Mouse (Mus musculus): ENCODE measurements around the gene Vps18. TPM values are rescaled to one million over a fixed set of nuclear protein-coding genes. Genes with fewer than 3 reads are reported as not detected.

The Vps18 gene
- total and polyA plus RNA-seq, 2 experiments from 2014 or later: 20.5 to 34.0 TPM

DNA sequence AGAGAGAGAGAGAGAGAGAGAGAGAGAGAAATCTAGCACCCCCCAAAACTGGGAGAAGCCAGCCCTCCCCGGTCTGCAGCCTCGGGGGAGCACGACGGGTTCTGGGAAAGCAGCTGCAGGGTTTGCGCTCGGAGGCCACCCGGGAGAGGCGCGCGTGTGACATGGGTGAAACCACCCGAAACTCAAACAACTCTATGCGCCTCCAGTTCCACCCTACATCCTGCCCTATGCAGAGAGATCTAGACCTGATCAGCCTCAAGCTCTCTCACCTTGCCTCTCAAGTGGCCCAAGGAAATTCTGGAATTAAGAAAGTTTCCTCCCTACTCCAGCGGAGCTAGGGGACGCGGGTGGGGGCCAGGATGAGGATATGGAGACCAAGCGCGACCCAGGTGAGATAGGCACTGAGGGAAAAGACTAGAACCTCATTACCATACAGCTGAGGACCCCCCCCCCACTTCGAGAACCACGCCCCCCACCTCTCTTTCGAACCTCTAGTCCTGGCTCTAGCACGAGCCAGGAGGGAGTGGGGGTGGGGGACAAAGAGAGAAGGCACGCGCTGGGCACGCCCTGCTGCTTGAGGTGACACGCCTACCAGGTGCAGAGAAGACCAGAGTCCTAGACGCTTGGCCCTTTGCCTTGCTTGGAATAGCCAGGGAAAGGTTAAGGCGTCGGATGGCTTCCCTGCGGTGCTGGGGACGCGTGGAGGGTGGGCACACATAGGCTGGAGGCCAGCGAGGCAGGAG, 36.2 kb downstream of the Vps18 start:
- Histone ChIP-seq H3K4me1 (ENCODE audit: insufficient read depth, low read length) (peaks cover 32% of the 10 kb centered on the region), H3K4me3 (ENCODE audit: low read length) (peak overlapping the region; percentile 55), H3K4me2 (ENCODE audit: low read depth, low read length) (peak overlapping the region; percentile 98), H3K36me3 (ENCODE audit: insufficient read depth, low read length) (no peaks in the 10 kb centered on the region), H3K9ac (replicated peaks; ENCODE audit: low read length) (no peak overlapping the region), H3K27me3 (ENCODE audit: insufficient read depth, low read length) (peaks cover 44% of the 10 kb centered on the region), H3K9me3 (ENCODE audit: low read length) (no peaks in the 10 kb centered on the region), H3K27ac (no peak overlapping the region)
- 1% methylated on average over 32 of the region's 32 CpGs for WGBS
- ATAC-seq (no peak), DNase-seq (ENCODE audit: low spot score) (no peak)
- no peak for TF ChIP-seq CTCF (IDR thresholded peaks at IDR 0.05; ENCODE audit: low read depth)

DNA sequence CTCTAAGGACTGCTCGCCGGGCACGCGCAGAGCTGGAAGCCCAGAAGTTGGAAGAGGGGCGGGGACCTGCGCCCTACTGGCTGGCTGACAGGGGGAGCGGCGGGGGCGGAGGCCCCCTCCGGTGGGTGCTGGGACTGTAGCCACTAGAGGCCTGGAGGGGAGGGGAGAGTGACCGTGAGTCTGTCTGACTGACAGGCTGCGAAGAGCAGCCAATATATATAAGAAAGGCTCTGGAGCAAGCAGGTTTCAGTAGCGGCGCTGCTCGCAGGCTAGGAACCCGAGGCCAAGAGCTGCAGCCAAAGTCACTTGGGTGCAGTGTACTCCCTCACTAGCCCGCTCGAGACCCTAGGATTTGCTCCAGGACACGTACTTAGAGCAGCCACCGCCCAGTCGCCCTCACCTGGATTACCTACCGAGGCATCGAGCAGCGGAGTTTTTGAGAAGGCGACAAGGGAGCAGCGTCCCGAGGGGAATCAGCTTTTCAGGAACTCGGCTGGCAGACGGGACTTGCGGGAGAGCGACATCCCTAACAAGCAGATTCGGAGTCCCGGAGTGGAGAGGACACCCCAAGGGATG, 37.1 kb downstream of the Vps18 start, which contains the start of gene Dll4:
Gene Dll4 (plus strand): TSS at position 217 of the 576 bp plus-strand sequence.
- ATAC-seq (no peak), DNase-seq (ENCODE audit: low spot score) (peak; percentile 47)
- Histone ChIP-seq H3K36me3 (ENCODE audit: insufficient read depth, low read length) (no peaks in the 10 kb centered on the region), H3K9ac (replicated peaks; ENCODE audit: low read length) (peak within 1 kb of the TSS; percentile 46), H3K27me3 (ENCODE audit: insufficient read depth, low read length) (peaks cover 39% of the 10 kb centered on the region), H3K4me3 (ENCODE audit: low read length) (peak within 1 kb of the TSS; percentile 55), H3K4me2 (ENCODE audit: low read depth, low read length) (peak within 1 kb of the TSS; percentile 98), H3K27ac (no peak within 1 kb of the TSS), H3K4me1 (ENCODE audit: insufficient read depth, low read length) (peaks cover 32% of the 10 kb centered on the region), H3K9me3 (ENCODE audit: low read length) (no peaks in the 10 kb centered on the region)
- no peak for TF ChIP-seq CTCF (IDR thresholded peaks at IDR 0.05; ENCODE audit: low read depth)
- WGBS: under 1% methylated on average over 33 of the region's 33 CpGs

DNA sequence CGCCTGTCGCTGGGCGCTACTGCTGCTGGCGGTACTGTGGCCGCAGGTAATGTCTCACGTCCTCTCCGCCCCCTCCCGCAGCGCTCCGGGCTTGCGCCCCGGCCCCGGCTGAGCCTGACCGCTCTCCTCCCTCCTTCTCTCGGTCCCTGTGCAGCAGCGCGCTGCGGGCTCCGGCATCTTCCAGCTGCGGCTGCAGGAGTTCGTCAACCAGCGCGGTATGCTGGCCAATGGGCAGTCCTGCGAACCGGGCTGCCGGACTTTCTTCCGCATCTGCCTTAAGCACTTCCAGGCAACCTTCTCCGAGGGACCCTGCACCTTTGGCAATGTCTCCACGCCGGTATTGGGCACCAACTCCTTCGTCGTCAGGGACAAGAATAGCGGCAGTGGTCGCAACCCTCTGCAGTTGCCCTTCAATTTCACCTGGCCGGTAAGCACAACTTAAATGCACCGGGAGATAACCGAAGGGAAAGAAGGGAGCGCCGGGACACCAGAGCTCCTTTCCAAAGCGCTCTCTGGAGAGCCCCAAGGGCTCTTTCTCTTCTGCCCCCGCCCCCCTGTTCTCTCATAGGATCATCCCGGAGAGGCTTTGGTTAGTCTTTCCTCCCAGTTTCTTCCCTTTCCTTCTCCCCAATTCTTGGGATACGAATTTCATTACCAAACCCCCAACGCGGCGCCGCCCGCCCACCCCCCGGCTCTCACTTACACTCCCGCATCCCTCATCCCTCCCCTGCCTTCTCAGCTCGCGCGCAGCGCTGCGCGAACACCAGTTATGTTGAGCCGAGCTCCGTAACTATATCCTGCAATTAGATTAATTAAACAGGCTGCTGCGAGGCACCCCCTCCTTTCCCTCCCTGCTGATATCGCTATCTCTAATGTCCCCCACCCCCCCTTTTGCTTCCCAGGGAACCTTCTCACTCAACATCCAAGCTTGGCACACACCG, 37.9 kb downstream of the Vps18 start:
- TF ChIP-seq CTCF (IDR thresholded peaks at IDR 0.05; ENCODE audit: low read depth): no peak
- Histone ChIP-seq H3K9ac (replicated peaks; ENCODE audit: low read length) (peak overlapping the region; percentile 46), H3K4me2 (ENCODE audit: low read depth, low read length) (peak overlapping the region; percentile 98), H3K9me3 (ENCODE audit: low read length) (no peaks in the 10 kb centered on the region), H3K4me1 (ENCODE audit: insufficient read depth, low read length) (peaks cover 32% of the 10 kb centered on the region), H3K4me3 (ENCODE audit: low read length) (peak overlapping the region; percentile 55), H3K27ac (no peak overlapping the region), H3K27me3 (ENCODE audit: insufficient read depth, low read length) (peaks cover 37% of the 10 kb centered on the region), H3K36me3 (ENCODE audit: insufficient read depth, low read length) (no peaks in the 10 kb centered on the region)
- DNase-seq (ENCODE audit: low spot score) (no peak), ATAC-seq (peak; percentile 30)
- WGBS: under 1% methylated on average over 57 of the region's 61 CpGs

DNA sequence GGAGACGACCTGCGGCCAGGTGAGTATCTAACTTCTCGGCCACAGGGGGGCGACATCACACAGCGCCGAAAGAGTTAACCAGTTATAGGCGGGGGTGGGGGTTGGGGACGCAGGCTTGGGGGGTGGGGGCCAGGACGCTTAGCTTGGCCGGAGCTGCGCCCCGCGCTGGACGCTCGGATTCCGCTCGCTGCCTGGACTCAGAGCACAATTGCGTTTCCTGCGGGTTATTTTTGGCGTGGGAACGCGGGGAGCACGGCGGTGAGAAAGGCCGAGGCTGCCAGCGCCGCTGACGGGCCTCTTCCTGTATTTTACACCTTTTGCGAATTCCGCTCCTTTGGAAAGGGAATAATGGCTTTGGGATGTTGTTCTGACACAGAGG, 38.6 kb downstream of the Vps18 start:
- peak overlapping the region; percentile 11; the same call in 1 of the 2 replicates for H3K27ac ChIP-seq
- peaks cover 36% of the 10 kb centered on the region for H3K27me3 ChIP-seq (ENCODE audit: insufficient read depth, low read length)
- H3K4me1 ChIP-seq (ENCODE audit: insufficient read depth, low read length): peaks cover 28% of the 10 kb centered on the region
- no peaks in the 10 kb centered on the region for H3K9me3 ChIP-seq (ENCODE audit: low read length)
- H3K4me3 ChIP-seq (ENCODE audit: low read length): peak overlapping the region; percentile 55
- under 1% methylated on average over 30 of the region's 30 CpGs for WGBS
- H3K36me3 ChIP-seq (ENCODE audit: insufficient read depth, low read length): no peaks in the 10 kb centered on the region
- TF ChIP-seq CTCF (IDR thresholded peaks at IDR 0.05; ENCODE audit: low read depth): peak; percentile 64
- H3K4me2 ChIP-seq (ENCODE audit: low read depth, low read length): peak overlapping the region; percentile 98
- H3K9ac ChIP-seq (replicated peaks; ENCODE audit: low read length): peak overlapping the region; percentile 46
- ATAC-seq (peak; percentile 30), DNase-seq (ENCODE audit: low spot score) (peak; percentile 77)

DNA sequence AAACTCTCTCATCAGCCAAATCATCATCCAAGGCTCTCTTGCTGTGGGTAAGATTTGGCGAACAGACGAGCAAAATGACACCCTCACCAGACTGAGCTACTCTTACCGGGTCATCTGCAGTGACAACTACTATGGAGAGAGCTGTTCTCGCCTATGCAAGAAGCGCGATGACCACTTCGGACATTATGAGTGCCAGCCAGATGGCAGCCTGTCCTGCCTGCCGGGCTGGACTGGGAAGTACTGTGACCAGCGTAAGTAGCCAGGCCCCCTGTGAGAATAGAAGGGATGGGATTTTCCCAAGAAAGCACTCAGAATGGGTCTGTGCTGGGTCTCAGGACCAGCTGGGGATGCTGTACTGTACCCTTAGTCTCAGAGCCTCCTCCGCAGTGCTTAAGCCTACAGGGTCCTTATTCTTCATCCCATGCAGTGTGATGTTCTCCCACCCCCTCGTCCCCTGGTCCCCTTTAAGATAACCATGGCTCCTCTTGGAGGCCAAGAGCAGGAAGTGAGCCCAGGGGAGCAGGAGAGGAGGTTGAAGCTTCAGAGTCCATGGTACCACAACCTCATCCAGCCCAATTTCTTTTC, 39.5 kb downstream of the Vps18 start:
- no peaks in the 10 kb centered on the region for H3K36me3 ChIP-seq (ENCODE audit: insufficient read depth, low read length)
- WGBS: 17% methylated on average over 11 of the region's 11 CpGs
- H3K27ac ChIP-seq: no peak overlapping the region
- H3K4me2 ChIP-seq (ENCODE audit: low read depth, low read length): peak overlapping the region; percentile 98
- no peaks in the 10 kb centered on the region for H3K9me3 ChIP-seq (ENCODE audit: low read length)
- ATAC-seq (no peak), DNase-seq (ENCODE audit: low spot score) (no peak)
- peaks cover 36% of the 10 kb centered on the region for H3K27me3 ChIP-seq (ENCODE audit: insufficient read depth, low read length)
- H3K4me1 ChIP-seq (ENCODE audit: insufficient read depth, low read length): peaks cover 21% of the 10 kb centered on the region
- no peak for TF ChIP-seq CTCF (IDR thresholded peaks at IDR 0.05; ENCODE audit: low read depth)
- H3K4me3 ChIP-seq (ENCODE audit: low read length): peak overlapping the region; percentile 55
- no peak overlapping the region for H3K9ac ChIP-seq (replicated peaks; ENCODE audit: low read length)

DNA sequence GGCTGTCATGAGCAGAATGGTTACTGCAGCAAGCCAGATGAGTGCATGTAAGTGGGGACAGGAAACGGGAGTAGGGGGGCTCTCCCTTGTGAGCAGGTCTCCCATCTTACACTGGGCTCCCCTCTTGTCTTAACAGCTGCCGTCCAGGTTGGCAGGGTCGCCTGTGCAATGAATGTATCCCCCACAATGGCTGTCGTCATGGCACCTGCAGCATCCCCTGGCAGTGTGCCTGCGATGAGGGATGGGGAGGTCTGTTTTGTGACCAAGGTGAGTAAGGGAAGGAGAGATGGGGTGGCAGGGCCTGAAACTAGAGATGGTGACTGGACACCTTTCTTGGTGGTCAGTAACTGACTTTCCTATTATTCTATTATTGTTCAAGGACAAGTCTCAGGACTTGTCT, 40.0 kb downstream of the Vps18 start:
- WGBS: 35% methylated on average over 5 of the region's 5 CpGs
- H3K4me1 ChIP-seq (ENCODE audit: insufficient read depth, low read length): peaks cover 21% of the 10 kb centered on the region

More for the DNA sequence above, 40.0 kb downstream of the Vps18 start:
- H3K27ac ChIP-seq: no peak overlapping the region
- no peaks in the 10 kb centered on the region for H3K36me3 ChIP-seq (ENCODE audit: insufficient read depth, low read length)
- no peak for ATAC-seq
- peak overlapping the region; percentile 98 for H3K4me2 ChIP-seq (ENCODE audit: low read depth, low read length)
- TF ChIP-seq CTCF (IDR thresholded peaks at IDR 0.05; ENCODE audit: low read depth): no peak
- DNase-seq (ENCODE audit: low spot score): no peak
- no peaks in the 10 kb centered on the region for H3K9me3 ChIP-seq (ENCODE audit: low read length)
- peak overlapping the region; percentile 55; the same call in 1 of the 2 replicates for H3K4me3 ChIP-seq (ENCODE audit: low read length)
- no peak overlapping the region for H3K9ac ChIP-seq (replicated peaks; ENCODE audit: low read length)
- peaks cover 31% of the 10 kb centered on the region for H3K27me3 ChIP-seq (ENCODE audit: insufficient read depth, low read length)
